Mouse (Mus musculus): ENCODE data around the gene Pofut1. TPM values are rescaled to one million over a fixed set of nuclear protein-coding genes. Genes with fewer than 3 reads are reported as not detected.

Pofut1 gene
- polyA plus RNA-seq, 1 experiment from 2014 or later, result 9.0 TPM

DNA sequence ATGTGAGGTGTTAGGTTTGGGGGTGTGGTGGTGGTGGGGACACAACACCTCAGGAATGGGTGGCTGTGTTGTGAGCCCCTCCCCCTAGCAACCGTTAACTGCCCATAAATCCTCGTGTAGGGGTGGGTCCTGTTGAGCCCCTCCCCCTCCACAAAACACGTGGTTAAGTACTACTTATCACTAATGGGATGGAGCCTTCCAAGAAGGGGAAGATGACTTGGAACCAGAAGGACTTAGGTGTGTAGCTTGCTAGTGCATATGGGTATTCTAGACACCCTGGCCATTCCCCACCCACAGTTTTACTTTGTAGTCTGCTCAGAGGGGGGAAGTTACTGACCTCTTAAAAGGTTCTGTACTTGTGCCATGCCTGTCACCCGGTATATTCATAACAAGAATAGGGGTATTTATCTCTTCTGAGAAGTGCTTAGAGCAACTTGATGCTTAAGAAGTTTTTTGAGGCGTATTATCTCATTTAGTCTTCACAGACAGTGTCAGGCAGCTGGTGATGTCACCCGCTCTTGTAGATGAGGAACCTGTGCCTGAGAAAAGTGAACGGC lies 51.0 kb downstream of the Pofut1 start:
- Histone ChIP-seq H3K9ac (ENCODE audit: low read depth, low read length) (no peak overlapping the region), H3K27me3 (ENCODE audit: control insufficient read depth, insufficient read depth, low read length) (no peaks in the 10 kb centered on the region), H3K9me3 (ENCODE audit: control insufficient read depth, low read length) (no peaks in the 10 kb centered on the region), H3K4me2 (replicated peaks; ENCODE audit: low read depth, low read length) (peak overlapping the region; percentile 77), H3K36me3 (ENCODE audit: control insufficient read depth, insufficient read depth, low read length) (no peaks in the 10 kb centered on the region), H3K4me1 (ENCODE audit: control insufficient read depth, insufficient read depth, low read length) (peaks cover 15% of the 10 kb centered on the region), H3K4me3 (ENCODE audit: low read length) (peak overlapping the region; percentile 98; the same call in 1 of the 2 replicates), H3K27ac (ENCODE audit: low read depth, low read length) (no peak overlapping the region)
- ATAC-seq (ENCODE audit: low FRiP score, low TSS enrichment), result no peak
- WGBS, result 48% methylated on average over 7 of the region's 7 CpGs

DNA sequence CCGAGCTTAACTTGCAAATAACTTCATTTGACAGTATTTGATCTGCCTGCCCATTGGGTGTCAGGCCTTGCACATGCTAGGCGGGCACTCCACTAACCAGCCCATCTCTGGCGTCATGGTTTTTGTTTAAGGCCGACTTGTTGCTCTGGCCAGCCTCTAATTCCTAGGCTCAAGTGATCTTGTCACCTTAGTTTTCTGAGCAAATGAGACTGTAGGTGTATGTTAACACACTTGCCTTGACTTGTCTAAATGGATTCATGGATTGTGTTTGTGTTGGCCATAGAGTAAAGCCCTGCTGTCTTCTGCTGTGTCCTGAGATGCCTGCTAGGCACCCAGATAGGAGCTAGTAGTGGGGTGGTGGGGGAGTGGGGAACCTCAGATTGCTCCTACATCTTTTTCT lies 53.9 kb downstream of the Pofut1 start:
- H3K36me3 ChIP-seq (ENCODE audit: control insufficient read depth, insufficient read depth, low read length), result no peaks in the 10 kb centered on the region
- H3K27ac ChIP-seq (ENCODE audit: low read depth, low read length), result no peak overlapping the region
- no peaks in the 10 kb centered on the region for H3K9me3 ChIP-seq (ENCODE audit: control insufficient read depth, low read length)
- no peak overlapping the region for H3K9ac ChIP-seq (ENCODE audit: low read depth, low read length)
- no peak overlapping the region for H3K4me2 ChIP-seq (replicated peaks; ENCODE audit: low read depth, low read length)
- peaks cover 14% of the 10 kb centered on the region for H3K4me1 ChIP-seq (ENCODE audit: control insufficient read depth, insufficient read depth, low read length)
- no peaks in the 10 kb centered on the region for H3K27me3 ChIP-seq (ENCODE audit: control insufficient read depth, insufficient read depth, low read length)
- no peak for ATAC-seq (ENCODE audit: low FRiP score, low TSS enrichment)
- WGBS, result 90% methylated on average over 4 of the region's 4 CpGs
- H3K4me3 ChIP-seq (ENCODE audit: low read length), result no peak overlapping the region

DNA sequence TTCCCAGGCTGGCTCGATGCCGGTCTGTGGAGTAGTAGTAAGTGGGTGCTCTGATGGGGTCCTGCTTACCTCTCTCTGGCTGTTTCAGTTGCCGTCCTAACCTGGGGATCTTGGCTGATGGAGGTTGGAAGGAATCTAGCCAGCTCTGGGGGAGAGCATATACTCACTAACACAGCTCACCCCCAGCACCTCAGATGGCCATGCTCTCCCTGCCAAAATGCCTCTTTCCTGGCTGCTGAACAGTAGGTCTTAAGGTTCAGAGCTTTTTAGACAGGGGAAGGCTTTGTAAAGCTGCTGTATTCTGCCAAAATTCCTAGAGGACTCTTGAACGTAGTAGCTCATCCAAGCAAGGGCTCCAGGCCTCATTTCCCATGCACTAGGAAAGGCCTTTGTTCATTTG lies 56.4 kb downstream of the Pofut1 start:
- Histone ChIP-seq H3K27me3 (ENCODE audit: control insufficient read depth, insufficient read depth, low read length) (no peaks in the 10 kb centered on the region), H3K27ac (ENCODE audit: low read depth, low read length) (peak overlapping the region; percentile 24; the same call in 1 of the 2 replicates), H3K9ac (ENCODE audit: low read depth, low read length) (no peak overlapping the region), H3K36me3 (ENCODE audit: control insufficient read depth, insufficient read depth, low read length) (no peaks in the 10 kb centered on the region), H3K4me2 (replicated peaks; ENCODE audit: low read depth, low read length) (no peak overlapping the region), H3K4me1 (ENCODE audit: control insufficient read depth, insufficient read depth, low read length) (peaks cover 7% of the 10 kb centered on the region; the same call in 1 of the 2 replicates), H3K4me3 (ENCODE audit: low read length) (no peak overlapping the region), H3K9me3 (ENCODE audit: control insufficient read depth, low read length) (no peaks in the 10 kb centered on the region)
- no peak for ATAC-seq (ENCODE audit: low FRiP score, low TSS enrichment)
- 83% methylated on average over 4 of the region's 4 CpGs for WGBS

DNA sequence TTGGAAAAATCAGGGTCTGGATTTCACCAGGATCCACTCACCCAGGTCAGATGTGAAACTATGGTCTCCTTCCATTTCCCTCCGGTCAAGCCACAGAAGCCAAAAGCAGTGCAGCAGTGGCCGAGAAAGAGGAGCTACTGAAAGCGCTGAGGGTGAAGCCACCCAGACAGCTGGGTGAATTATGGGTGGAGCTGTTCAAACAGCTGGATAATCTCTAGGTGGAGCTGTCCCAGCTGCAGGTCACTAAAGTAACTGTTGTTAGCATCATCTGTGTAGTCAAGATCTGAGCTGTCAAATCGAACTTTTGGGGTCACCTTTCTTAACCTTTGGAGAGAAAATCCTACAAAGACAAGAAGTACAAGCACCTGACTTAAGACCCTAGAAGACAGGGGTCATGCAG lies 57.1 kb downstream of the Pofut1 start:
- no peak overlapping the region for H3K27ac ChIP-seq (ENCODE audit: low read depth, low read length)

DNA sequence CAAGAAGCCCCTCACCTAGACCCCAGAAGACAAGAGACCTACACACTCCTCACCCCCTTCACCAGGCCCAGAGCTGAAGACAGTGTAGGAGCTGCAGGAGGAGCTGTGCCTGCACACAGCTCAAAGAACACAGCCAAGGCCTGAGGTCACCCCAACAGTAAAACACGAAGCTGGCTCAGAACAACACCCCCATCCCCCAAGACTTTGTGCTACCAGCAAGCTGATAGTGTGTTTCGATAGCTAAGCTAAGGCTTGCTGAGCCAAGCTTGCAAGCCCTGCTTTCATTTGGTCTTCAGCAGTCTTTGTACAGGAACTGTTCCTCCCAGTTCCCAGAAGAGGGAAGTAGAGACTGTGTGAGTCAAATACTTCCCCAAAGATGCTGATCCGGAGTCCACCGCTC lies 57.5 kb downstream of the Pofut1 start:
- no peaks in the 10 kb centered on the region for H3K36me3 ChIP-seq (ENCODE audit: control insufficient read depth, insufficient read depth, low read length)
- WGBS, result 56% methylated on average over 4 of the region's 4 CpGs
- H3K27ac ChIP-seq (ENCODE audit: low read depth, low read length), result no peak overlapping the region
- peak; percentile 69; the same call in 1 of the 2 replicates for ATAC-seq (ENCODE audit: low FRiP score, low TSS enrichment)
- H3K27me3 ChIP-seq (ENCODE audit: control insufficient read depth, insufficient read depth, low read length), result no peaks in the 10 kb centered on the region
- no peak overlapping the region for H3K4me2 ChIP-seq (replicated peaks; ENCODE audit: low read depth, low read length)
- H3K9me3 ChIP-seq (ENCODE audit: control insufficient read depth, low read length), result no peaks in the 10 kb centered on the region
- no peak overlapping the region for H3K4me3 ChIP-seq (ENCODE audit: low read length)
- peaks cover 7% of the 10 kb centered on the region; the same call in 1 of the 2 replicates for H3K4me1 ChIP-seq (ENCODE audit: control insufficient read depth, insufficient read depth, low read length)
- no peak overlapping the region for H3K9ac ChIP-seq (ENCODE audit: low read depth, low read length)

More for the DNA sequence above, 57.1 kb downstream of the Pofut1 start:
- 27% methylated on average over 4 of the region's 4 CpGs for WGBS
- no peaks in the 10 kb centered on the region for H3K9me3 ChIP-seq (ENCODE audit: control insufficient read depth, low read length)
- peak; percentile 21; the same call in 1 of the 2 replicates for ATAC-seq (ENCODE audit: low FRiP score, low TSS enrichment)
- no peak overlapping the region for H3K4me2 ChIP-seq (replicated peaks; ENCODE audit: low read depth, low read length)
- no peak overlapping the region for H3K9ac ChIP-seq (ENCODE audit: low read depth, low read length)
- no peak overlapping the region for H3K4me3 ChIP-seq (ENCODE audit: low read length)
- no peaks in the 10 kb centered on the region for H3K36me3 ChIP-seq (ENCODE audit: control insufficient read depth, insufficient read depth, low read length)
- H3K27me3 ChIP-seq (ENCODE audit: control insufficient read depth, insufficient read depth, low read length), result no peaks in the 10 kb centered on the region
- H3K4me1 ChIP-seq (ENCODE audit: control insufficient read depth, insufficient read depth, low read length), result peaks cover 7% of the 10 kb centered on the region; the same call in 1 of the 2 replicates

DNA sequence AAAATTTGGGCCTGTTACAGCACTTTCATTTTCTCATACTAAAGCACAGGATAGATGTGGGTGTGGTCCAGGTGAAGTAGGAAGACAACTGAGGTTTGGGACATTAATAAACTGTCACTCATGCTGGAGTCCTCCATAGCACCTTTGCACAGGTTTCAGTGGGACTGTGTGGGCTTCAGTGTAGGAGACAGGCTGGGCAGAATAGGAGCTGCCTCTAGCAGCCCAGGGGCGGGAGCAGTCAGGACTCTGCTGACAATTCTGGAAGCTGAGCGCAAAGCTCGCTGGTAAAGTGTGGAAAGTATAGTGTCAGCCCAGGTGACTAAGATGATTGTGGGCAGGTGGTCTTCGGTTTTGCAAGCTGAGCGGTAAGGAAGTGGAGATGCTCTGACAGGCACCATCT lies 59.8 kb downstream of the Pofut1 start:
- 96% methylated on average over 5 of the region's 5 CpGs for WGBS
- Histone ChIP-seq H3K27ac (ENCODE audit: low read depth, low read length) (no peak overlapping the region), H3K4me3 (ENCODE audit: low read length) (no peak overlapping the region), H3K27me3 (ENCODE audit: control insufficient read depth, insufficient read depth, low read length) (no peaks in the 10 kb centered on the region), H3K9me3 (ENCODE audit: control insufficient read depth, low read length) (no peaks in the 10 kb centered on the region), H3K4me1 (ENCODE audit: control insufficient read depth, insufficient read depth, low read length) (peaks cover 7% of the 10 kb centered on the region; the same call in 1 of the 2 replicates), H3K9ac (ENCODE audit: low read depth, low read length) (no peak overlapping the region), H3K4me2 (replicated peaks; ENCODE audit: low read depth, low read length) (no peak overlapping the region), H3K36me3 (ENCODE audit: control insufficient read depth, insufficient read depth, low read length) (no peaks in the 10 kb centered on the region)
- ATAC-seq (ENCODE audit: low FRiP score, low TSS enrichment), result no peak

DNA sequence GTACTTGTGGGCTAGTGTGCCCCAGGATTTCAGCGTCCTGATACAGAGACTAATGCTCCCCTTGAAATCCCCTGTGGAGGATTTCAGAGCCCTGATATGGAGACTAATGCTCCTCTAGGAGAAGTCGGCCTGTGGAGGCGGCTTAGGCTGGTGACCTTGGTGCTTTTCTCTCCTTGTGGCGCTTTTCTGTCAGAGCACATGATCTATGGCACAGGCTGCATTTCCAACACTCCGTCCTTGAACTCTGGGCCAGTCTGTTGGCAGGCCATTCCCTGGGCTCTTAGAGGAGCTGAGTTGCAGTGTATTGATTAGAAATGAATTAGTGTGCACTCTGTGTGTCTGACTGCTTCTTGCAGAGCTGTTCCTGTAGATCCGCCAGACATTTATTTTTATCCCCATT lies 63.9 kb downstream of the Pofut1 start:
- no peak overlapping the region for H3K9ac ChIP-seq (ENCODE audit: low read depth, low read length)
- H3K4me2 ChIP-seq (replicated peaks; ENCODE audit: low read depth, low read length), result no peak overlapping the region
- ATAC-seq (ENCODE audit: low FRiP score, low TSS enrichment), result no peak
- H3K36me3 ChIP-seq (ENCODE audit: control insufficient read depth, insufficient read depth, low read length), result no peaks in the 10 kb centered on the region
- no peak overlapping the region for H3K27ac ChIP-seq (ENCODE audit: low read depth, low read length)
- no peak overlapping the region for H3K4me3 ChIP-seq (ENCODE audit: low read length)
- H3K27me3 ChIP-seq (ENCODE audit: control insufficient read depth, insufficient read depth, low read length), result no peaks in the 10 kb centered on the region
- WGBS, result 63% methylated on average over 6 of the region's 6 CpGs
- H3K4me1 ChIP-seq (ENCODE audit: control insufficient read depth, insufficient read depth, low read length), result no peaks in the 10 kb centered on the region
- H3K9me3 ChIP-seq (ENCODE audit: control insufficient read depth, low read length), result no peaks in the 10 kb centered on the region

DNA sequence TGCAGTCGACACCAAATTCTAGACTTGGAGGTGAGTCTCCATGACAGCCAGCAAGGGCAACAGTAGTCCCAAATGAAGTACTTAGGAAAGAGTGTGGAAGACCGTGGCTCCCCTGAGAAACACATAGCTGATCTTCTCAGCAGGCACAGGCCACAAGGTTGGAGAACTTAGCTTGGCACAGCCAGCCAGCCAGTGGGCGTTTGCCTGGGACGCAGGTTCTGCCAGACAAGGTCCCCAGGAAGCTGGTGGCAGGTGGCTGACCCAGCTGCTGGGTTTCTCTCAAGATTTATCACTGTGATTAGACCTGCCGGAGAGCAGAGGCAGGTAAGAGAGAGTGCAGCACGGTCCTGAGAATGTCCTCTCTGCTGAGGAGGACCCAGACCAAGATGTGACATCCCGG lies 67.3 kb downstream of the Pofut1 start:
- no peak overlapping the region for H3K9ac ChIP-seq (ENCODE audit: low read depth, low read length)
- no peaks in the 10 kb centered on the region for H3K4me1 ChIP-seq (ENCODE audit: control insufficient read depth, insufficient read depth, low read length)
- H3K36me3 ChIP-seq (ENCODE audit: control insufficient read depth, insufficient read depth, low read length), result no peaks in the 10 kb centered on the region
- no peak overlapping the region for H3K4me3 ChIP-seq (ENCODE audit: low read length)
- no peaks in the 10 kb centered on the region for H3K27me3 ChIP-seq (ENCODE audit: control insufficient read depth, insufficient read depth, low read length)
- H3K27ac ChIP-seq (ENCODE audit: low read depth, low read length), result no peak overlapping the region
- ATAC-seq (ENCODE audit: low FRiP score, low TSS enrichment), result no peak
- H3K9me3 ChIP-seq (ENCODE audit: control insufficient read depth, low read length), result no peaks in the 10 kb centered on the region
- WGBS, result 65% methylated on average over 7 of the region's 7 CpGs
- H3K4me2 ChIP-seq (replicated peaks; ENCODE audit: low read depth, low read length), result no peak overlapping the region

DNA sequence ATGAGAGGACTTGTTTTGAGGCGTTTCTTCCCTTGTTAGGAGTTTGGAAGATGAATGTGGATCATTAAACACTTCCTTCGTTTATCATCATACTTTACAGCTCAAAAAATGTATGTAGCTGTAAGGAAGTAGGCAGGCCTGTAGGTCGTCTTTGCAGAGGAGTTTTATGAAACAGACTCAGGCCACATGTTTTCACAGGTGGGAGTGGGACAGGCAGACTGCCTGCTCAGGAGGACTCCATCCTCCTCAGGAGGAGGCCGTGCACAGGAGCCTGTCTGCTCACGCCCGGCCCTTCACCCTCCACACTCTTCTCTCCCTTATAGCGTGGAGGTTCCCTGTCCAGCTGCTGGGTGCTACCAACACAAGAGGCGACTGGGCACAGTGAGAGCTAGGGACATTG lies 67.8 kb downstream of the Pofut1 start:
- H3K27ac ChIP-seq (ENCODE audit: low read depth, low read length), result no peak overlapping the region
- WGBS, result 53% methylated on average over 8 of the region's 8 CpGs
- H3K36me3 ChIP-seq (ENCODE audit: control insufficient read depth, insufficient read depth, low read length), result no peaks in the 10 kb centered on the region
- H3K4me2 ChIP-seq (replicated peaks; ENCODE audit: low read depth, low read length), result no peak overlapping the region
- no peak overlapping the region for H3K9ac ChIP-seq (ENCODE audit: low read depth, low read length)
- H3K27me3 ChIP-seq (ENCODE audit: control insufficient read depth, insufficient read depth, low read length), result no peaks in the 10 kb centered on the region
- no peak for ATAC-seq (ENCODE audit: low FRiP score, low TSS enrichment)
- H3K4me3 ChIP-seq (ENCODE audit: low read length), result no peak overlapping the region
- no peaks in the 10 kb centered on the region for H3K9me3 ChIP-seq (ENCODE audit: control insufficient read depth, low read length)
- no peaks in the 10 kb centered on the region for H3K4me1 ChIP-seq (ENCODE audit: control insufficient read depth, insufficient read depth, low read length)

All from kidney, embryonic 14.5 days (tissue).